Mouse (Mus musculus) stomach, postnatal 0 days (tissue): Measurements from ENCODE around the gene Cage1. TPM values are rescaled to one million over a fixed set of nuclear protein-coding genes. Genes with fewer than 3 reads are reported as not detected.

Experiments used
- ATAC-seq: fragments of 200-750 bp; cut with Nextera tagmentation; 2 replicates; pipeline ENCODE4 v1.8.0; 2017; ENCODE audit not compliant: low FRiP score, low TSS enrichment
- DNase-seq: peaks from one replicate; pipeline ENCODE4 v3.0.0-alpha.2; 2016; ENCODE audit warnings: low spot score
- H3K27ac ChIP-seq: fragments of 300-500 bp; sonication (generic); replicated peaks from 2 replicates; pipeline ENCODE4 v1.5.1; 2014; ENCODE audit warnings: mild to moderate bottlenecking, control low read depth
- H3K27me3 ChIP-seq: fragments of 300-500 bp; sonication (generic); 2 replicates; pipeline ENCODE4 v1.6.1; 2014; ENCODE audit warnings: low read length; ENCODE audit not compliant: control insufficient read depth, insufficient read depth
- H3K36me3 ChIP-seq: fragments of 300-500 bp; sonication (generic); 2 replicates; pipeline ENCODE4 v1.6.1; 2014; ENCODE audit warnings: low read length, mixed read lengths; ENCODE audit not compliant: control insufficient read depth, insufficient read depth
- H3K4me1 ChIP-seq: fragments of 300-500 bp; sonication (generic); replicated peaks from 2 replicates; pipeline ENCODE4 v1.6.1; 2014; ENCODE audit warnings: antibody characterized with exemption; ENCODE audit not compliant: control insufficient read depth, insufficient read depth
- H3K4me2 ChIP-seq: fragments of 300-500 bp; sonication (generic); replicated peaks from 2 replicates; pipeline ENCODE4 v1.6.1; 2014; ENCODE audit warnings: low read depth, mild to moderate bottlenecking, control low read depth, moderate library complexity
- H3K4me3 ChIP-seq: fragments of 300-500 bp; sonication (generic); 2 replicates; pipeline ENCODE4 v1.5.1; 2014; ENCODE audit warnings: low read depth, low read length, control low read depth
- H3K9ac ChIP-seq: fragments of 300-500 bp; sonication (generic); 2 replicates; pipeline ENCODE4 v1.6.1; 2014; ENCODE audit warnings: mild to moderate bottlenecking, low read length, control low read depth, mixed read lengths
- H3K9me3 ChIP-seq: fragments of 300-500 bp; sonication (generic); 2 replicates; pipeline ENCODE4 v1.6.1; 2016; ENCODE audit warnings: low read length; ENCODE audit not compliant: control insufficient read depth
- CTCF ChIP-seq: IDR thresholded peaks from 2 replicates; pipeline ENCODE4 v1.5.1; 2016; ENCODE audit warnings: antibody characterized with exemption, low read depth, mild to moderate bottlenecking, moderate library complexity
- EP300 ChIP-seq: optimal IDR thresholded peaks from 2 replicates; pipeline ENCODE3; 2016; ENCODE audit warnings: antibody characterized with exemption
- WGBS: fragments of 180-500 bp; shearing (Covaris S2); extraction: QIAGEN DNeasy Blood & Tissue Kit; methylation state at CpG from one replicate; pipeline ENCODE4 v1.1.7; 2014; 5-methylcytosine and 5-hydroxymethylcytosine counted together
- polyA plus RNA-seq: library from polyadenylated mRNA; unstranded; fragments of >200 nt; fragmentation: Nextera tagmentation; extraction: Ambion mirVana; gene quantifications from 2 replicates; pipeline ENCODE4 v1.2.1, GENCODE M21; 2015

Cage1 gene
- polyA plus RNA-seq, 1 experiment from 2014 or later, result 0.86 TPM

DNA sequence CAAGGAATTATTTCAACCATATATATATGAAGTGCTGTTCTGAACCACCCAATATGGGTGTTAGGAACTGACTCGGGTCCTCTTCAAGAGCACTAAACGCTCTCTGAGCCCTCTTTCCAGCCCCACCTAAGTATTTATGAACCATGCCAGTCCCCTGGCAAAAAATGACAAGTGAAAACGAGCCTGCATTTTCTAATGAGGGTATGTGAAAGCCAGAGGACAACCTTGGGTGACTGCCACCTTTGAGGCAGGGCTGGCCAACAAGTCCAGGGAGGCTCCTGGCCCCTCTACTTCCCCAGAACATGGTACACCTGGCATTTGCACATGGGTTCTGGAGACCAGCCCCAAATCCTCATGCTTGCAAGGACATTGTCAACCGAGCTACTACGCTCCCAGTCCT lies 62.1 kb downstream of the Cage1 start:
- H3K4me3 ChIP-seq, result no peak overlapping the region
- no peak for DNase-seq
- H3K9ac ChIP-seq, result no peak overlapping the region

GRCm38 (mm10) chr13:37974036-37974435 lies 62.8 kb downstream of the Cage1 start:
- DNase-seq (no peak), ATAC-seq (no peak)
- Histone ChIP-seq H3K27ac (no peak overlapping the region), H3K36me3 (peaks cover 6% of the 10 kb centered on the region; the same call in 1 of the 2 replicates), H3K4me3 (no peak overlapping the region), H3K9me3 (no peaks in the 10 kb centered on the region), H3K4me1 (no peaks in the 10 kb centered on the region), H3K27me3 (no peaks in the 10 kb centered on the region), H3K4me2 (no peak overlapping the region), H3K9ac (no peak overlapping the region)
- WGBS, result 88% methylated on average over 6 of the region's 6 CpGs
- no peak for TF ChIP-seq EP300
- no peak for TF ChIP-seq CTCF

More for the DNA sequence above, 62.1 kb downstream of the Cage1 start:
- WGBS, result 87% methylated on average over 5 of the region's 5 CpGs
- ATAC-seq, result no peak
- no peak for TF ChIP-seq EP300
- no peak overlapping the region for H3K27ac ChIP-seq
- peaks cover 8% of the 10 kb centered on the region; the same call in 1 of the 2 replicates for H3K36me3 ChIP-seq
- H3K27me3 ChIP-seq, result no peaks in the 10 kb centered on the region
- H3K4me1 ChIP-seq, result no peaks in the 10 kb centered on the region
- H3K4me2 ChIP-seq, result no peak overlapping the region
- no peaks in the 10 kb centered on the region for H3K9me3 ChIP-seq

- no peaks in the 10 kb centered on the region for H3K4me1 ChIP-seq
- no peaks in the 10 kb centered on the region for H3K9me3 ChIP-seq
- no peak overlapping the region for H3K4me2 ChIP-seq
- no peak overlapping the region for H3K9ac ChIP-seq
- TF ChIP-seq EP300, result no peak
- peak; percentile 56 for TF ChIP-seq CTCF
- no peaks in the 10 kb centered on the region for H3K36me3 ChIP-seq
- no peak overlapping the region for H3K27ac ChIP-seq
- H3K27me3 ChIP-seq, result no peaks in the 10 kb centered on the region
- ATAC-seq, result peak; percentile 57
- WGBS, result 67% methylated on average over 11 of the region's 11 CpGs
- DNase-seq, result peak; percentile 19
- H3K4me3 ChIP-seq, result no peak overlapping the region
These were observed 65.9 kb downstream of the Cage1 start for GRCm38 (mm10) chr13:37970887-37971530.

DNA sequence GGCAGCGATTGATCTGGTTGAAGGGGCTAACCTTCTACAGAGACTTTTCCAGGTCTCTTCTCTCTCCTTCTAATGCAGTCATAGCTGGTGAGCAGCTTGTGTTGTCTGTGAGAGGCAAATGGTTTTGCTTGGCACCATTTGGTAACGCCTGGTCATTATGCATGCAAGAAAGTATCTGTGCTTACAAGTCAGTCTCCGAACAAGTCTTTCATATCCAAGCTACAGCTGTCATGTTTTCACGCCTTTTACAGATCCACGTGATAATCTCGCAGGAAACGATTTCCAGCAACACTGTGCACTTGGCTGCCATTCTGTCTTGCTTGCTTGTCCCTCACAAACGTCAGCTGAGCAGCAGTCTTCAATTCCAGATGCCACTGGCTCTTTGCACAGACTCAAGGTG lies 66.9 kb downstream of the Cage1 start:
- no peak for TF ChIP-seq CTCF
- no peak for TF ChIP-seq EP300
- DNase-seq (peak; percentile 14), ATAC-seq (no peak)
- H3K27me3 ChIP-seq, result no peaks in the 10 kb centered on the region
- no peaks in the 10 kb centered on the region for H3K36me3 ChIP-seq
- no peaks in the 10 kb centered on the region for H3K9me3 ChIP-seq
- no peak overlapping the region for H3K9ac ChIP-seq
- 58% methylated on average over 8 of the region's 8 CpGs for WGBS
- no peak overlapping the region for H3K4me2 ChIP-seq
- H3K4me3 ChIP-seq, result no peak overlapping the region
- H3K27ac ChIP-seq, result no peak overlapping the region
- no peaks in the 10 kb centered on the region for H3K4me1 ChIP-seq

DNA sequence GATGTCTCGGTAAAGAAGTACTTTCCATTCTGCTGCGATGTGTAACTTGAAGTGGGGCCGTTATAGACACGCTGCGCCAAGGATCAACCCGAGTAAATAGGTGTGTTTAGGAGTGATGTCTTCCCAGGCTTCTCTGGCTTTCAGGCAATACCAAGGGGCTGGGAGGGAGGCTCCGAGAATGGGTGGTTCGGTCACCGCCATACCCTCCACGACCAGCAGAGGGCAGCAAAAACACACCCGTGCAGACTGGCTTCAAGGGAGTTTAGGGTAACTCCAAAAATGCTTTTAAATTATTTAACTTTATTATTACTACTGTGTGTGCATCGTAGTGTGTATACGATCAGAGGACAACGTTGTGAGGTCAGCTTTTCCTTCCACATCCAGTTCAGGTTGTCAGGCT lies 67.5 kb downstream of the Cage1 start:
- H3K4me2 ChIP-seq, result no peak overlapping the region
- no peak overlapping the region for H3K27ac ChIP-seq
- H3K27me3 ChIP-seq, result no peaks in the 10 kb centered on the region
- no peaks in the 10 kb centered on the region for H3K36me3 ChIP-seq
- no peak for ATAC-seq
- no peak overlapping the region for H3K9ac ChIP-seq
- H3K4me3 ChIP-seq, result no peak overlapping the region
- H3K9me3 ChIP-seq, result no peaks in the 10 kb centered on the region
- DNase-seq, result peak; percentile 87
- no peaks in the 10 kb centered on the region for H3K4me1 ChIP-seq
- 6% methylated on average over 14 of the region's 14 CpGs for WGBS
- TF ChIP-seq EP300 (no peak), CTCF (peak; percentile 97)

DNA sequence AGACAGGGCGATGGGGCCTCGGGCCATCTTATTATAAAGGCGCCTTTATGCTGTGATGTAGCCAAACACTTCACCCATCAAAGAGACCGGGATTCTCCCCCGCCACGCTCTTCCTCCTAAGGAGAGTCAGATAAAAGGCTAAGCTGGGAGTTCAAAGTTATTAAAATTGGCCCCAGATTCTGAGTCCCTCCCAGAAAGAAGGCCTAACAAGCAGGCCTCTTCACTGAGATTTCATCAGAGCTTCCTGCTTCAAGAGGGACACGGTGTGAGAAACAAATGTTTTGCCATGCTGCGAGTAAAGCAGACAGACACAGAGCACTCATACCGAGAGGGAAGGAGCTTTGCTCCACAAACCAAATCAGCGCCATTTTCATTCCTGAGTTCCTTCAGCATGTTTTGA lies 69.3 kb downstream of the Cage1 start:
- Histone ChIP-seq H3K9me3 (no peaks in the 10 kb centered on the region), H3K36me3 (no peaks in the 10 kb centered on the region), H3K4me1 (no peaks in the 10 kb centered on the region), H3K27me3 (no peaks in the 10 kb centered on the region), H3K4me3 (no peak overlapping the region), H3K9ac (no peak overlapping the region), H3K27ac (no peak overlapping the region), H3K4me2 (no peak overlapping the region)
- ATAC-seq (no peak), DNase-seq (no peak)
- TF ChIP-seq CTCF, result no peak
- TF ChIP-seq EP300, result no peak
- WGBS, result 64% methylated on average over 10 of the region's 10 CpGs
